Mouse (Mus musculus) midbrain, embryonic 11.5 days (tissue): ENCODE data around the gene Amd1. TPM values are rescaled to one million over a fixed set of nuclear protein-coding genes. Genes with fewer than 3 reads are reported as not detected.

Experiments used
- ATAC-seq: fragments of 200-750 bp; cut with Nextera tagmentation; 2 replicates; pipeline ENCODE4 v1.8.0; 2017; ENCODE audit warnings: moderate TSS enrichment, moderate library complexity; ENCODE audit not compliant: low FRiP score
- DNase-seq: peaks from one replicate; pipeline ENCODE4 v3.0.0; 2015; ENCODE audit warnings: low spot score; ENCODE audit errors: missing footprints
- H3K27ac ChIP-seq: fragments of 300-500 bp; sonication (generic); 2 replicates; pipeline ENCODE4 v1.5.1; 2014; ENCODE audit warnings: low read depth, low read length
- H3K27me3 ChIP-seq: fragments of 300-500 bp; sonication (generic); 2 replicates; pipeline ENCODE4 v1.6.1; 2014; ENCODE audit warnings: mild to moderate bottlenecking, low read length, moderate library complexity, mixed read lengths; ENCODE audit not compliant: control insufficient read depth, insufficient read depth
- H3K36me3 ChIP-seq: fragments of 300-500 bp; sonication (generic); 2 replicates; pipeline ENCODE4 v1.6.1; 2014; ENCODE audit warnings: mild to moderate bottlenecking, low read length, moderate library complexity, mixed read lengths; ENCODE audit not compliant: control insufficient read depth, insufficient read depth
- H3K4me1 ChIP-seq: fragments of 300-500 bp; sonication (generic); 2 replicates; pipeline ENCODE4 v1.6.1; 2014; ENCODE audit warnings: low read length; ENCODE audit not compliant: control insufficient read depth, insufficient read depth
- H3K4me2 ChIP-seq: fragments of 300-500 bp; sonication (generic); 2 replicates; pipeline ENCODE4 v1.6.1; 2014; ENCODE audit warnings: mild to moderate bottlenecking, moderate library complexity
- H3K4me3 ChIP-seq: fragments of 300-500 bp; sonication (generic); 2 replicates; pipeline ENCODE4 v1.5.1; 2014; ENCODE audit warnings: low read depth, low read length
- H3K9ac ChIP-seq: fragments of 300-500 bp; sonication (generic); 2 replicates; pipeline ENCODE4 v1.6.1; 2014; ENCODE audit warnings: low read length
- H3K9me3 ChIP-seq: fragments of 300-500 bp; sonication (generic); 2 replicates; pipeline ENCODE4 v1.6.1; 2016; ENCODE audit warnings: low read length; ENCODE audit not compliant: control insufficient read depth
- WGBS: fragments of 180-500 bp; shearing (Covaris S2); extraction: QIAGEN DNeasy Blood & Tissue Kit; methylation state at CpG from one replicate; pipeline ENCODE4 v1.1.7; 2014; 5-methylcytosine and 5-hydroxymethylcytosine counted together
- polyA plus RNA-seq: library from polyadenylated mRNA; unstranded; fragments of >200 nt; fragmentation: Nextera tagmentation; extraction: Ambion mirVana; gene quantifications from 2 replicates; pipeline ENCODE4 v1.2.1, GENCODE M21; 2014

Amd1 gene
- 104 and 115 TPM in 2 replicates for polyA plus RNA-seq

DNA sequence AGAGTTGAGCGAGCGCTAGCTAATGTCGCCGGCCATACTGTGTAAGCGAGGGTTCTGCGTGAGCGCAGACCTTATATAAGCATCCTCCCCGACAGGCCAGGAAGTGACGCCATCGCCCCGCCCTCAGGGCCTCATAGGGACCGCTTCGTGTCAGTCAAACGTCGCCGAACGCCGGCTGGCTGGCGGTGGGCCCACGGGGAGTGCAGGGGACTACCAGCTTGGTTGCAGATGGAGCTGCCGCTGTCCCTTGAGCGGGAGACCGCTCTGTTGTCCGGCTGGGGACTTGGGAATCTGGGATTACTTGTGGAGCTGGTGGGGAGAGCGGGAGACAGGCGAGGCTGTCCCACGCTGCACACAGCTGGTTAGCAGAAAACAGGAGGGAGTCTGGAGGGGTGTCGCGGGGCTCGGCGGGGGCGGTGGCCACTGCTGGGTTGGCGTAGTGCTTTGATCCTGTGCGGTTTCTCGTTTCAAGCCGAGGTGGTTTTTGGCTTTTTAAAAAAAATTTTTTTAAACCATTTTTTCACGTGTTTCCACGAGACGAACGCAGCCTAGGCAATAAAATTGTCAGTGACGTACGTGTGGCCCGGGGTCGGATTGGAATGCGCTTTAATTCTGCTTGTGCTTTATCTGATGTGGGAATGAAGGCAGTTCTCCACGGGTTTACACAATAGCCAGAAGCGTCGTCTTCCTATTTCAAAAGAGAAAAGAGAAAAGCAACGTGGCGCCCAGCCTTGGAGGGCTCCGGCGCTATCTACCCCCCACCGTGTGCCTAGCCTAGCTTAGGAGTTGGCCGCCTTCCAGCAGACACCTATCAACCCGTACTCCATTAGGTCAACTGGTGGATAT, at the start of gene Amd1:
Amd1 (minus strand) TSS at position 47 of the 846 bp plus-strand sequence.
- peak; percentile 97 for ATAC-seq
- WGBS, result under 1% methylated on average over 55 of the region's 55 CpGs
- peak within 1 kb of the TSS; percentile 97 for H3K9ac ChIP-seq
- H3K9me3 ChIP-seq, result peaks cover 8% of the 10 kb centered on the region; the same call in 1 of the 2 replicates
- peaks cover 14% of the 10 kb centered on the region for H3K4me1 ChIP-seq
- peak within 1 kb of the TSS; percentile 81 for H3K4me2 ChIP-seq
- no peaks in the 10 kb centered on the region for H3K27me3 ChIP-seq
- H3K36me3 ChIP-seq, result no peaks in the 10 kb centered on the region
- peak within 1 kb of the TSS; percentile 98 for H3K27ac ChIP-seq
- DNase-seq, result peak; percentile 100
- H3K4me3 ChIP-seq, result peak within 1 kb of the TSS; percentile 99

DNA sequence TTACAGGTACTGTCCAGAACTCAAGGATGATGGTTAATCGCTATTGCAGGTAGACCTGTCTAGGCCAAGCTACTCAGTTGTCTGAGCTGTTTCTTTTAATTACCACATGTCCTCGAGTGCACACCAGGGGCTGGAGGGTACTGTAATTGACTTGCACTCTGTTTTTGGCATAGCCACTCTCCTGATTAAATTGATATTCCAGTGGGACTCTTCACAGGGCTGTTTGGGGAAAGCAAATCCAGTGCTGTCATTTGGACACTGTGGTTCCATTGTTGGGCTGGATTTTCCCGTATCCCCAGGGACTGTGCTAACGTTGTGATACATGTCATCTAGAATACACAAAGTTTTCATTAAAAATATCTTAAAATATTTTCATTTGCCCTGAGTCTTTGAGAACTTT, 49.2 kb upstream of the Amd1 start:
- WGBS, result 79% methylated on average over 4 of the region's 4 CpGs
- Histone ChIP-seq H3K4me1 (peaks cover 17% of the 10 kb centered on the region), H3K36me3 (no peaks in the 10 kb centered on the region), H3K4me3 (no peak overlapping the region), H3K4me2 (peak overlapping the region; percentile 75; the same call in 1 of the 2 replicates), H3K9me3 (no peaks in the 10 kb centered on the region), H3K9ac (no peak overlapping the region), H3K27ac (no peak overlapping the region), H3K27me3 (no peaks in the 10 kb centered on the region)
- DNase-seq, result no peak
- ATAC-seq, result no peak

DNA sequence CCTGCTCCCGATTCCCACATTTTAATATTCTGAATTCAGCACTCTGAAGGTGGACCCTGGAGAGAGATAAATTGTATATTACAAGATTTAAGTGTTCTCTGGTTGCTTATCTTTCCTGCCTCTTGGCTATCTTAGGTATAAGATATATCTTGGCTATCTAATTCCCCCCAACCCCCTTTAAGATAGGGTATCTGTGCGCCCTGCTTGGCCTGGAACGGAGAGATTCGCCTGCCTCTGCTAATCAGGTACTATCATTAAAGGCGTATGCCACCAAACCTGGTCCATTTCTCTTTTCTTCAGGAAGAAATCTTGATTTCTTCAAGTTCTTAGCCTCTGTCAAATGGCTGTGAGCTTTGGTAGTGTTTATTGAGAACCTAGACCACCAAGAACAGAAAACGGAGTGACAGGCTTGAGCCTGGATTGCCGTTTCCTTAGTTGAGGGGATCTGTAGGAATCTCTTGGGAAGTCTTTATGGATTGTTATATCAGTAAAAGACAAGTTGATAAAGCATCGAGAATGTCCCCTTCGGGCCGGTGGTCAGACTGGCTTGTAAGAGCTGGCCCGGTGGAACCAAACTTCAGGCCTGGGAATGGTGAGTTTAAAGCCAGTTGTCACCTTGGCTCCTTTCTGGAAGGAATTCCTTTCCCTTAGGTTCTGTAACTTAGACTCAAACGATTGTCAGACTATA, 48.4 kb upstream of the Amd1 start:
- no peaks in the 10 kb centered on the region for H3K9me3 ChIP-seq
- no peak overlapping the region for H3K27ac ChIP-seq
- H3K4me1 ChIP-seq, result peaks cover 17% of the 10 kb centered on the region
- peak overlapping the region; percentile 88 for H3K9ac ChIP-seq
- H3K27me3 ChIP-seq, result no peaks in the 10 kb centered on the region
- ATAC-seq, result no peak
- DNase-seq, result peak; percentile 88
- peak overlapping the region; percentile 90 for H3K4me3 ChIP-seq
- peak overlapping the region; percentile 75 for H3K4me2 ChIP-seq
- 58% methylated on average over 12 of the region's 12 CpGs for WGBS
- H3K36me3 ChIP-seq, result no peaks in the 10 kb centered on the region

DNA sequence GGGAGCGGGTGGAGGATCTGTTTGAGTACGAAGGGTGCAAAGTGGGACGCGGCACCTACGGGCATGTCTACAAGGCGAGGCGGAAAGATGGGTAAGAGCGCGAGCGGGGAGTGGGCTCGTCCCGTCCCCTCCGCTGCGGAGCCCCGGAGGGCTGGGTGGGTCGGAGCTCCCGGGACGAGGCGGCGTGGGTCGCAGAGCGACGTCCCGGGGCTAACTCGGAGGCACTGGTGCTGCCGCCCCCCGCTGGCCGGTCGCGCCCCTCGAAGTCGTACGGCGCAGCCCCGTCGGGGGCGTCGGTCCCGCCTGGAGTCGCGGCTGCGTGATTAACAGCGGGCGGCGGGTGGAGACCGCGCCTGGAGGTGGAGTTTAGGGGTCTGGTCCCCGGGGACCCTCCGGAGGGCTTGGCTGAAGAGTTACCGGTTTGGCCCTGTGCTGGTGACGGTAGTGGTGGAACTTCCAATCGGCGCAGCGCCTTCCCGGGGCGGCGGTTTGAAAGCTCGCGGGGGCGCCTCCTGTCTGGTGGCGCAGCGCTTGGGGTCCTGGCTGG, 47.7 kb upstream of the Amd1 start:
- 0% methylated on average over 60 of the region's 62 CpGs for WGBS
- peak; percentile 94 for DNase-seq
- peak overlapping the region; percentile 75 for H3K4me2 ChIP-seq

DNA sequence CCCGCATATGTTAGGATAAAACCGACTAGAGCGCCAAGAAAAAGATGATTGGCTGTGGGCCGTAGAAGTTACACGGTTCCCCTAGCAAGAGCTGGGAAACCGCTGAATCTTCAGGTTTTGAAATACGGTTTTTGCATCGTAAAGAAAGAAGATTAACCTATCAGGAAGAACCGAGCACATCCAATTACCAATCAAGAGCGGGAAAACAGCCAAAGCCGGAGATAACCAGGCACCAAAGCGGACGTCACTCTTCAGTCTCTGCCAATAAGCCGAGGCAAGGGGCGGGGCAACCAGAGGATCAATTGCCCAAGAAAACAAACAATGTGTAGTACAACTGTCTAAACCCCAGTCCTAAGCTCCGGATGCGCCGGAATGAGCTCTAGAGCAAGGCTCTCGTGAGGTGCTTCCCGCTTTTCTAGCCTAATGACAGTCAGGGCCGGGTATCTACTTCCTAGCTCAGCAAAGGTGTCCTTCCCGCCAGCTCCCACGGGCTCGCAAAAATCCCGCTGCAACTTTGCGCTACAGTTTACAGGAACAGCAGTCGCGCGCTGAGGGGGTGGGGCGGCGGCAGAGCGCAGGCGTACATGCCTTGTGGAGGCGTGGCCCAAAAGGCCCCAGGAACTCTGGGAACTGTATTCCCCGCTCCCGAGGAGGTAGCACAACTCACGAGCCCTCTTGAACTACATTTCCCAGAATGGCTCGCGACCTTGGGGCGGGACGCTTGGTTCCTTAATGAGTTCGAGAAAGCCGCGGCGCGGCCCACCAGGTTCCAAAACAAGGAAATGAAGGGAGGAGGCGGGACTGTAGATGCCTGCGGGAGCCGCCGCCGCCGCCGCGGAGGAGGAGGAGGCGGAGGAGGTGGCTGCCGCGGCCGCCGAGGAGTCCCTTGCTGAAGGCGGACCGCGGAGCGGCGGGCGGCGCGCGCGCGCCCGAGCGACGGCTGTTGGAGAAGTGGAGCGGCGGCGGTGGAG, 46.9 kb upstream of the Amd1 start:
- DNase-seq (peak; percentile 100), ATAC-seq (peak; percentile 97)
- H3K9ac ChIP-seq, result peak overlapping the region; percentile 88
- WGBS, result 0% methylated on average over 65 of the region's 76 CpGs
- H3K4me1 ChIP-seq, result peaks cover 17% of the 10 kb centered on the region
- no peaks in the 10 kb centered on the region for H3K9me3 ChIP-seq
- peak overlapping the region; percentile 90 for H3K4me3 ChIP-seq
- no peaks in the 10 kb centered on the region for H3K27me3 ChIP-seq
- peak overlapping the region; percentile 90 for H3K27ac ChIP-seq
- H3K4me2 ChIP-seq, result peak overlapping the region; percentile 75
- no peaks in the 10 kb centered on the region for H3K36me3 ChIP-seq

More for the DNA sequence above, 47.7 kb upstream of the Amd1 start:
- peak overlapping the region; percentile 90 for H3K4me3 ChIP-seq
- peak; percentile 47 for ATAC-seq
- no peaks in the 10 kb centered on the region for H3K36me3 ChIP-seq
- peak overlapping the region; percentile 88 for H3K9ac ChIP-seq
- H3K27ac ChIP-seq, result peak overlapping the region; percentile 90
- no peaks in the 10 kb centered on the region for H3K9me3 ChIP-seq
- no peaks in the 10 kb centered on the region for H3K27me3 ChIP-seq
- H3K4me1 ChIP-seq, result peaks cover 17% of the 10 kb centered on the region

DNA sequence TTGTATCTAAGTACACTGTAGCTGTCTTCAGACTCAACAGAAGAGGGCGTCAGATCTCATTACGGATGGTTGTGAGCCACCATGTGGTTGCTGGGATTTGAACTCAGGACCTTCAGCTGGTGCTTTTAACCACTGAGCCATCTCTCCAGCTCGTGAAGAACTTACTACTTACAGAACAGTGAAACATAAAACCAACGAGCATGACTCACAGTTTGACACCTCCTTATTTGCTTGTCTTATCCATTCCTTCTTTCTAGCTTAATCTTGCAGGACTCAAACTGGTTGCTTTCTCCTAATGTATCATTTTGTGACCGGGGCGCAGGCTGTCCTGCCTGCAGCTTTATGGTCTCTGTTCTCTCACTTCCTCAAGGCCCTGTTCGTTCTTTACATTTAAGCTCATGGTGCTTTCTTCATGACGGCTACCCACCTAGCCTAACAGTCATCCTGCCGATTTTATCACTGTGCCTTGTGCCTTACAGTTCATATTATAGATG, 45.5 kb upstream of the Amd1 start:
- peak overlapping the region; percentile 51; the same call in 1 of the 2 replicates for H3K9ac ChIP-seq
- no peaks in the 10 kb centered on the region for H3K36me3 ChIP-seq
- no peak overlapping the region for H3K27ac ChIP-seq
- peak overlapping the region; percentile 90; the same call in 1 of the 2 replicates for H3K4me3 ChIP-seq
- WGBS, result 77% methylated on average over 9 of the region's 9 CpGs
- DNase-seq (no peak), ATAC-seq (no peak)
- peak overlapping the region; percentile 54 for H3K4me2 ChIP-seq
- H3K9me3 ChIP-seq, result no peaks in the 10 kb centered on the region
- H3K27me3 ChIP-seq, result no peaks in the 10 kb centered on the region
- peaks cover 17% of the 10 kb centered on the region for H3K4me1 ChIP-seq

DNA sequence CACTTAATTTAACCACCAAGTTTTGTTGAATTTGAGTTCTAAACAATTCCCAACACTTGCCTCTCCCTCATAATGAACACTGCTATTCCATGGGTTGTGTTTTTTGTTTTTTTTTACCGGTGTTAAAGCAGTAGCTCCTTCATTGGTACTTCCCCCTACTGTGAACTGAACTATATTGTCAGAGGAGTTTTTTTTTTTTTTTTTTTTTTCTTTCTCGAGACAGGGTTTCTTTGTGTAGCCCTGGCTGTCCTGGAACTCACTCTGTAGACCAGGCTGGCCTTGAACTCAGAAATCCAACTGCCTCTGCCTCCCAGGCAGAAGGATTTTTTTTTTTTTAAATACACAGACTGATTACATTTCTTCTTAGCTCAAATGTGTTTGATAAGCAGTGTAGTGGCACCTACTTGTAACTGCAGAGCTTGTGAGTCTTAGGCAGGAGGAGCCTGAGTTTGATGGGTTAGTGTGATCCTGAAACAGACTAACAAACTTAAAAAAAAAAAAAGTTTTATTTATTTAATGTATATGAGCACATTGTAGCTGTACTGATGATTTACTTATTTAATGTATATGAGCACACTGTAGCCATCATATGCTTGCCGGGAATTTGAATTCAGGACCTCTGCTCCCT, 44.9 kb upstream of the Amd1 start:
- Histone ChIP-seq H3K4me3 (no peak overlapping the region), H3K36me3 (no peaks in the 10 kb centered on the region), H3K4me1 (peaks cover 17% of the 10 kb centered on the region), H3K9ac (no peak overlapping the region), H3K27ac (no peak overlapping the region), H3K4me2 (no peak overlapping the region), H3K9me3 (no peaks in the 10 kb centered on the region), H3K27me3 (no peaks in the 10 kb centered on the region)
- WGBS, result 90% methylated on average over 3 of the region's 3 CpGs
- ATAC-seq (no peak), DNase-seq (no peak)

DNA sequence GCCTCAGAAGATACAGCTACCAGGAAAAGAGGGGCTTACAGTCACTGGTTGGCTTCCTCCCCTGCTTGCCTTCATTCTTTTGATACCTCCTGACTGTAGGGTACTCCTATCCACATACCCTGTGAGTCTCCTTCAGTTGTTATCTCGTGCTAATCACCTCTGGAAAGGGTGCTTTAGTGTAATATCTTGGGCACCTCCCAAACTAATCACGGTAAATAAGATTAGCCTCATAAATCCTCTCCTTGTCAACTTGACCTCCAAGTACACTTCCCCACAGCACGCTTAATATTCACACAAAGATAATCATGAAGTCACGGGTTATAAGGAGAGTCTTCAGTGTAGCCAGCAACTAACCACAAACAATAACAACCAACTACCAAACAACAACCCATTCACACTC, 40.0 kb upstream of the Amd1 start:
- no peak overlapping the region for H3K9ac ChIP-seq
- H3K9me3 ChIP-seq, result no peaks in the 10 kb centered on the region; the same call in 1 of the 2 replicates
- DNase-seq, result no peak
- WGBS, result 81% methylated on average over 4 of the region's 4 CpGs
- H3K36me3 ChIP-seq, result no peaks in the 10 kb centered on the region
- no peak overlapping the region for H3K27ac ChIP-seq
- no peaks in the 10 kb centered on the region for H3K27me3 ChIP-seq
- no peak overlapping the region for H3K4me3 ChIP-seq
- peaks cover 2% of the 10 kb centered on the region; the same call in 1 of the 2 replicates for H3K4me1 ChIP-seq
- H3K4me2 ChIP-seq, result no peak overlapping the region
- no peak for ATAC-seq
